Mouse (Mus musculus) thymus, adult 2 months (tissue): ENCODE measurements around the gene Mthfd2.

Experiments
- CTCF ChIP-seq: fragments of 200-500 bp; IDR thresholded peaks from 2 replicates; pipeline ENCODE4 v1.5.1; 2012; ENCODE audit warnings: mild to moderate bottlenecking, control low read depth, low read length, moderate library complexity, borderline replicate concordance; ENCODE audit not compliant: control insufficient read depth, poor library complexity, insufficient read depth; ENCODE audit errors: extremely low read depth
- POLR2A ChIP-seq: fragments of 200-500 bp; IDR thresholded peaks from 2 replicates; pipeline ENCODE4 v1.6.1; 2012; ENCODE audit warnings: mild to moderate bottlenecking, low read length, control low read depth, moderate library complexity; ENCODE audit not compliant: control insufficient read depth, poor library complexity, insufficient read depth; ENCODE audit errors: extremely low read depth

- TF ChIP-seq CTCF (no peak), POLR2A (no peak)
These were observed 46.8 kb downstream of the Mthfd2 start for GRCm38 (mm10) chr6:83278881-83279280.
